Mouse (Mus musculus) E14TG2a.4 (cell line): ENCODE data around the gene Fam129b.

Source experiments
- CTCF ChIP-seq: conservative IDR thresholded peaks from 2 replicates; pipeline ENCODE4 v1.5.1; 2014; ENCODE audit warnings: low read length
- POU5F1 ChIP-seq: IDR thresholded peaks from 2 replicates; pipeline ENCODE4 v1.6.1; 2014; ENCODE audit warnings: low read length, borderline replicate concordance

DNA sequence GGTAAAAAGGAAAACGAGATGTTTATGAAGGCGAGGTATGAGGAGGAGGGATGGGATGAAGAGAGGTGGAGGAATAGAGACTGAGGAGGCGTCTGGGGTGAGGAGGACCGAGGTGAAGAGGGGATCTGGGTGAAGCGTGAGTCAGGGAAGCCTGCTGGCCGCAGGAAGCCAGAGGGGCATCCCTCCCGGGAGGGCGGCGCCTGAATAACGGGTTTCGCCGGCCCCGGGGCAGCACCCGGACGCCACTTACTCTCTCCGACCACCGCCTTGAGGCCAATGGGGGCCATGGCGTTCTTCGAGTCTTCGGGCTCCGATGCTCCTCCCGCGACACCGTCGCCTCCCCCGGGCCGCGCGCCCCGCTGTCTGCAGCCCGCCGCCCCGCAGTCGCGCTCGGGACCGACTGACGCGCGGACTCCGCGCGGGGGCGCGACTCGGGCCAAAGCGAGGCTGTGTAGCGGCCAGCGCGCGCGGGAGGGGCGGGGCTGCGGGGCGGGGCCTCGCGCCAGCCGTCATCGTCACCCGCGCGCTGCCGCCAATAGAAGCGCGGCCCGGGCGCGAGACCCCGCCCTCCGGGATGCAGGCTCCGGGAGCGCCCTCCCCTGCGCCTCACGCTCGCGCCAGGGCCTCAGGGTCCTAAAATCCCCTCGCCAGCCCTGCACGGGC lies 29.0 kb upstream of the Fam129b start, which contains the start of gene Stxbp1:
- TF ChIP-seq CTCF (no peak), POU5F1 (no peak)
